Mouse (Mus musculus) kidney, adult 18-20 months (tissue): ENCODE results near the gene Usp22.
"Not testable (repeated sequence)": the region's sequence is repeated elsewhere in the genome, so short reads cannot be mapped to it uniquely, and the experiment has no call there.

Experiments
- DNase-seq: peaks from one replicate; pipeline ENCODE4 v3.0.0; 2021

Gene Usp22

DNA sequence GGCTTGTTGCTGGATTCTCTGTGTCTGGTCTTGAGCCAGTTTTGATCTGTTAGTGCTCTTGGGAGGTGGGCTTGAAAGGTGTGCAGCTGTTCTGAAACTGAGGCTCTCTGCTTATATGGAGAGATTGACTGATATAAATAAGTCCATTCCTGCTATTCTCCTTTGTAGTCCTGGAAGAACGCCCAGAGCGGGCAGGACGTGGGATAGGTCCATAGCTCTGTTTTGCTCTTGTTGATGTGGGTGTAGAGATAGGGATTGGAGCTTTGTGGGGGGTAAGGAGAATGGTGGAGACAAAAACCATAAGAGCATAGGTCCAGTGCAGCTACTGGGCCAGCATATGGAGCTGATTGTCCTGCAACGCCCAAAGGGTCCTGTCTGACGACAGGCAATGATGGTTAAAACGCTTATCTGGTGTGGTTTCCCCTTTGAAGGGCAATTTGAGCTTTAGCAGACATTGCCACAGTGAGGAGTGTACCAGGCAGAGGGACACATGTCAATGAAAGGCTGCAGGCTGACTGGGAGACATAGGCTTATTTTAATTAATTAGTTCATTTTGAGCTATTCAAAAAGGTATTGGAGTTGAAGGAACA is 31.8 kb downstream of the Usp22 start:
- no peak for DNase-seq

GRCm38 (mm10) chr11:61142262-61142661 is 32.6 kb downstream of the Usp22 start:
- DNase-seq = no peak

DNA sequence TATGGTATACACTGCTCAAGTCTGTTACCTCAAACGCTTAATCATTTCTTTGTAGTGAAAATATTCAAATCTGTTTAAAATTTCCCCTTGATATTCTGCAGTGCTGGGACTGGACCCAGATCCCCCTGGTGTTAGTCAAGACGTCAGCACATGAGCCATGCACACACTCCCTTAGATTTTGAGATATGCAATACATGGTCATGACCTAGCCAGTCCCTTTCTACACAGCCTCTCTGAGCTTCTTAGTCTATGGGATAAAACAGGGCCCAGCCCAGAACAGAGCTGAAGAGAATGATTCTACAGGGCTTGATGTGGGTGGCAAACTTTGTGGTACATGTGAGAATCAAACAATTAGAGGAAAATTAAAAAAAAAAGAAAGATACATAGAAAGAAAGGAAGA is 33.2 kb downstream of the Usp22 start:
- no peak for DNase-seq

- no peak for DNase-seq
These were observed 41.9 kb downstream of the Usp22 start for GRCm38 (mm10) chr11:61132943-61133342.

DNA sequence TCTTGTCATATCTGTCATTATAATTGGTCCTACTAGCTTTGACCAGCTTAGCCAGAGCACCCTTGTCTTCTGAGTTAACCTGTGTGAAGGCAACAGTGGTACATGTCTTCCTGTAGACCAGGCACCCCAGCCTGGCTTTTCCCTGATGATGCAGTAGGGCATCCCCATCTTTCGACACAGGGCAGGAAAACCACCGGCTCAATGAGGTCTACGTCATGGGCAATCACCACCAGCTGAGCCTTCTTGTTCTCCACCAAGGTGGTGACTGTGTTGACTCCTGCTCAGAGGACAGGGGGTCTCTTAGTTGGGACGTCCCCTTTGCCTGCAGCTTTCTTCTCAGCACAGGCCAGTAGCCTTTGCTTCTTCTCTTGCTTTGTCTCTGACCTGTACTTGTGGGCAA is 44.2 kb downstream of the Usp22 start:
- DNase-seq = not testable (repeated sequence)

DNA sequence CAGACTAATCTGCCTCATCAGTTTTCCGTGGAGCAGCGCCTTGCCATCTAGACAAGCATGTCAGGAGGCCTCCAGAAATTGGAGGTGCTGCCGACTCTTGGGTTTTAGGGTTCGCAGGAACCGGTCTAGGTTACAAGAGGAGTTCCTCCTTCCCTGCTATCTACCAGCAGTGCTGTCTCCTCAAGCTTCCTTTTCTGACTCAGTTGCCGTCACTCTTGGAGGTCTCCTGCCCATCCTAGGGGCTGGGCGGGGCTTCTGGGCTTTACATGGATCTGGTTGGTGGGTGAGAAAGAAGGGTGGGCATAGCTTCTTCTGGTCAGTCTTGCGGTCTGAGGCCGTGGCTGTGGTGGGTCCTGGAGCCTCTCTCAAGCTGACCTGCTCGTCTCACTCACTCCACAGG is 45.5 kb downstream of the Usp22 start:
- DNase-seq = no peak

- no peak for DNase-seq
These were observed 47.3 kb downstream of the Usp22 start for GRCm38 (mm10) chr11:61127421-61128055.

DNA sequence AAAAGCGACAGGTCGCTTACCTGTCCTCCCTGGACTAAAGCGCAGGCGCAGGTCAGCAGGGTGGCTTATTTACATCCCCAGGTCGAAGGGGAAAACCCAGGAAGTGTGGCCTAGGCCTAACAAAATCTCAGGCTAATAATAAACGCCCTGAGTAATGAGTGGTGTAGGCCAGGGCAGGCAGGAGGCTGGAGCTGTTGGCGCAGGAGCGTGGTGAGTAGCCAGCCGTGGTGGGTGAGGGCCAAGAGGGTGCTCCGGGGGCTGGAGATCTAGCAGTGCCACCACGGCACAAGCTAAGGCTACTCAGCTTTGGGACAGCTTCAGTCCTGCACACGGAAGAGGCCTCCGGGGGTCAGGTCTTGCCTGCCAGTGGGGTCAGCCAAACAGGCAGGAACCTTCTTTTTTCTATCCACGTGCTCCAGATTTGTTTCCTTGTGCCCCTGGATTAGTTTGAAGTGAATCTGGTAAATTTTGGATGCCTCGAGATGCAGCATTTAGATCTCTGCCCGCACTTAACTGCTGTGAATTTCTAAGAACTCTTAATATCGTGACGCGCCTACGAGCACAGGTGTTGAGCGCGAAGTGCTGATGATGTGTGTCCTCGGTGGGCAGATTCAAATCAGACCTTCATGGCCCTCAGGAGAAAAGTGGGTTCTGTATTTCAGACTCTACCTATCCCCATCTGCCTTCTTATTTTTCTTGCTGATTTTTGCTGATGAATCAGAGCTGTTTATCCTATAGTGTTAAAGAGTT is 48.1 kb downstream of the Usp22 start, which contains the start of gene Tnfrsf13b:
Gene Tnfrsf13b, plus strand, starts transcription at position 150 of the 750 bp plus-strand sequence.
- DNase-seq = no peak

DNA sequence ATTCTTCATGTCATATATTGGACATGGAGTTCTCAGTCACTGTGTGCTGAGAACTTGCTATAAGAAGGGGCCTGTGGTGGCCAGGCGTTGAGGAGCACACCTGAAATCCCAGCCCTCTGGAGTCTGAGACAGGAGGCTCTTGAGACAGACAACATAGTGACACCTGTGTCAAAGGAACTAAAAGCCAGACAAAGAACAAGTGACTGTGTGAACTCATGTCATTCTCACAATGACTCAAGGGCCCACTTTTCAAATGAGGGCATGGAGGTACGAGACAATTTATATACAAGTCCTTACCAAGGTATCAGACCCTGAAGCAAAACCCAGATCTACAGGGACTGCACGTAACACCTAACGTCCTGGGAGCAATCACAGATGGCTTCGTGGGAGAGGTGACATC is 48.9 kb downstream of the Usp22 start:
- no peak for DNase-seq

DNA sequence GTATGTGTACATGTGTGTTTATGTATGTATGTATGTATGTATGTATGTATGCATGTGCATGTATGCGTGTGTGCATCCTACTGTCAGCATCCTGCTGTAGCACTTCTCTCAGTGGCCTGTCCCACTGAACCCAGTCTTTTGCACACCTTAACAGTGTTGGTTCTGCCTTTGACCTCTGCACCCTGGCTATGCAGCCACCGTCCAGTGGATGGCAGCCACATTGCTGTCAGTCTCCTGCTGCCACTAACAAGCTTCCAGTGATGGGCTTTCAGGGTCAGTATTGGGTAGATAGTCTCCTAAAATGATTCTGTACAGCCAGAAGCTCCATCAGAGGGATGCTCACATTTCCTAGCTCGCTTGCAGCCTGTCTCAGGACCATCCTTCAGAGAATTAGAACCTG is 51.0 kb downstream of the Usp22 start:
- DNase-seq = no peak

GRCm38 (mm10) chr11:61122769-61123288 is 52.0 kb downstream of the Usp22 start:
- no peak for DNase-seq

DNA sequence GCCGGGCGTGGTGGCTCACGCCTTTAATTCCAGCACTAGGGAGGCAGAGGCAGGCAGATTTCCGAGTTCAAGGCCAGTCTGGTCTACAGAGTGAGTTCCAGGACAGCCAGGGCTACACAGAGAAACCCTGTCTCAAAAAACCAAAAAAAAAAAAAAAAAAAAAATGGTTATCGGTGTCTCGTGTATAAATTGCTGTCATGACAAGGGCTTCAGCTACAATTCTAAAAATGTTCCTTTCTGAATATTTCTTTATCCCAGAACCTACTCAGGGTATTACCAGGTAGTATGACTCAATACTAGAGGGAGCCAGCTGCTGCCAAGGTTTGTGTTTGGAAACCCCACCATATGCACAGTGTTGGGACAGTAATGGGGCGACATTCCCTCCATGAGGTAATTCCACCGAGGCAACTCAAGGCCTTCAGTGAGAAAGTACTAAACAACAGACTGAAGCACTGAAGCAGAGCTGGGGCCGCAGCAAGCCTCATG is 52.5 kb downstream of the Usp22 start:
- DNase-seq = no peak

DNA sequence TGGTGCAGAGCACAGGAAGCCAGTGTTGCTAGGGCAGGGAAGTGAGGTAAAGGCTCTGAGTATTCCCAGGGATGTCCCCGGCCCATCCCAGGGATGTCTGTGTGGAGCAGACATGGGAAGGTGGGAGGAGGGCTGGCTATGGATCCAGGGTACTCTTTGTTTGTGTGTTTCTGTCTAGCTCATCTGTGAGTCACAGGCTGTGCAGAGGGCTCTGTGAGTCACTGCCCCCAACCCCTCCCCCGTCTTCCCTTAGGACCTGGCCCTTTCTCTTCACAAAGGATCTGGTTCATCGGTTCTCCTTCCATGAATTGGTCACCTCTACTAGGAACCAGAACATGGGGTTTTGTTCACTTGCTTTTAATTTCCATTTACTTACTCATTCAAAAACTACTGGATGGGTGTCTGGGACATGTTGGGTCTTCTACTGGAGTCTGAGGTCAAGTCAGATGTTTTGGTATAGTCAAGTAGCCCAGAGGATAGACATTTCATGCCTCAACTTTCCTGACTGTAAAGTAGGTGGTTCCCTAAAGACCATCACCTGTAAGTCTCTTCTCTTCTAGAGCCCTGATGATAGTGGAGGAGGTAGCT is 54.8 kb downstream of the Usp22 start:
- no peak for DNase-seq

DNA sequence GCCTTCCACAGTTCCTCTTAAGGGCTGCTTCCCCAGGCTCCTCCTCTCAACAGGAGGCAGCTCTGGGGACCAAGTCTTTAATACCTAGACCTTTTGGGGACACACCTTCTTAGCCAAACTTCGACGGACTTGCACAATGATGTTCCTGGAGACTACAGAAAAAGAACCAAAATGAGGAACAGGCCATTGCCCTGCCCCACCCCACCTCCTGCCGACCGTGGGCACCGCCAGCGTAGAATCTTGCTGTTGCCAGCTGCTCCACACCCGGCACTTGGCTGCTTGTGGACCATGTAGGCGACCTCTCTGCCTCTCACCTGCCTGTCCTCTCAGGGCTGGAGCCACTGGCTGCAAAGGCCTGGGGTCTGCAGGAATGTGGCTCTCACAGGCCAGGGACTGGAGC is 58.6 kb downstream of the Usp22 start:
- no peak for DNase-seq

DNA sequence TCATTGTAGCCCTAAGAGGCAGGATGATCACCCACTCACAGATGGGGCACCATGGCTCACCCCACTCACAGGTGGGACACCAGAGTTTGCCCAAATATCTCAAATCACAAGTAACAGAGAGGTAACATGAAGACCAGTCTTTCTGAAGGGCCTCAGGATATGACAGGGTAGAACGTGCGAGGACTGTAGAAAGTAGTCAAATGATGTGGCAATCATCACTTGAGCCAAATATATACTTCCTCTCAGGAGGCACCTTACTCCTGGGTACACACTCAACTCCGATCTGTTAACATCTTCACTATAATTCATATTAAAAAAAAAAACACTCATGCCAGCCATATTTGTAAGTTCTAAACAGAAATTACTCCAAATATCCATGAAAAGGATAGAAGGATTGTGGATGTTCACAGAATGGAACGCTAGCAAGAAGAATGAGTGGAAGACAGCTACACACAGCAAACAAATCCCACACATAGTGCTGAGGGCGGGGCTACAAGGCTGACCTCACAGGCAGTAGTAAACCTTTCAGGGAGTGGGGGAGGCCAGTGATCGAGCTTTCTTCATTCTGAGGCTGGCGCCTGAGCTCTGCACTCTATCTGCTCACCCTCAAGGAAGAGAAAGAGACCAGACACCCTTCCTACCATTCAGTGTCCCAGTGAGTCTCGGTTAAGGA is 62.4 kb downstream of the Usp22 start:
- no peak for DNase-seq

GRCm38 (mm10) chr11:61111472-61111871 is 63.4 kb downstream of the Usp22 start:
- DNase-seq = no peak

DNA sequence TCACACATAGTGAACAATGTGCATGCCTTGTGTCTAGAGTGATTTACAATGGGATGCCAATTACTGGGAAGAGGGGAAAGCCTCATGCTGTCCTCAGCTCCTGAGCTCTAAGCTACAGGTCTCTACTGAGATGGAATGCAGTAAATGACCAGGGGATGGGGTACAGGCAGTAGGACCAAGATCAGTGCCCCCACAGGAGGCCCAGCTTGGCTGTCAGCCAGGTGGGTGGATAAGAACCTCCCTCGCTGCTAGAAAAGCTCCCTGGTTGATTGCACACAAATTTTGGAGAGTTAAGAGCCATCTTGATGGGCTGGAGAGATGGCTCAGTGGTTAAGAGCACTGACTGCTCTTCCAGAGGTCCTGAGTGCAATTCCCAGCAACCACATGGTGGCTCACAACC is 63.9 kb downstream of the Usp22 start:
- no peak for DNase-seq

DNA sequence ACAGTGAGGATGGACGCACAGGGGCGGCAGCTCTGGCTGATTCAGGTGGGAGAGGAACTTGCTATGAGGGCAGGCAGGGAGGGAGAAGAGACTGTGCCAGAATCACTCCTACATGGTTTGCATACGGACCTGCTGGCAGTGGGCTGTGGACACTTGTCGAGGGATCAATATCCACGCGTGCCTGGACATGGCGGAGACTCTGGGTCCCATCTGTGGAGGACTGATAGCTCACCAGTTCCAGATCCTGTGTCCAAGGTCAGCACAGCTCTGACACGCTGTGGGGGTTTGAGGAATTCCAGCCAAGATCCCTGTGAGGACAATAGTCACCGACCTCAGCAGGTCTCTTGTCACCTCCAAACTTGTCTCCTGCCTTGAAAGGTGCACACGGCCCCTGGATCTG is 64.7 kb downstream of the Usp22 start:
- DNase-seq = no peak

DNA sequence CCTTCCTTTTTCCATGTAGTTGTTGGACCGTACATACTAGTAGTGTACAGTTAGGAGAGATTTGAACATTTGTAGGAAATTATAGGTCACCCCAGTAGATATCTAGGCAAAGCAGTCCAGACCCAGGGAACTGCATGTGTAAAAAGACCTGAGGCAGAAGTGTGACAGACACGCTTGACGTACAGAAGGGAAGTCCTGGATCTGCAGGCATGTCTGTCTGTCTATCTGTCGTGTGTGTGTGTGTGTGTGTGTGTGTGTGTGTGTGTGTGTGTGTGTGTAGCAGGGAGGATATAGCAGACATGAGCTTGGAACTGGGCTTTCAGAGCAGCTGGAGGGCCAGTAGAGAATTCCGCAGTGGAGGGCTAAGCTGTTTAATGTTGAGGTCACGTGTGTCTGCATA is 65.1 kb downstream of the Usp22 start:
- DNase-seq = no peak

DNA sequence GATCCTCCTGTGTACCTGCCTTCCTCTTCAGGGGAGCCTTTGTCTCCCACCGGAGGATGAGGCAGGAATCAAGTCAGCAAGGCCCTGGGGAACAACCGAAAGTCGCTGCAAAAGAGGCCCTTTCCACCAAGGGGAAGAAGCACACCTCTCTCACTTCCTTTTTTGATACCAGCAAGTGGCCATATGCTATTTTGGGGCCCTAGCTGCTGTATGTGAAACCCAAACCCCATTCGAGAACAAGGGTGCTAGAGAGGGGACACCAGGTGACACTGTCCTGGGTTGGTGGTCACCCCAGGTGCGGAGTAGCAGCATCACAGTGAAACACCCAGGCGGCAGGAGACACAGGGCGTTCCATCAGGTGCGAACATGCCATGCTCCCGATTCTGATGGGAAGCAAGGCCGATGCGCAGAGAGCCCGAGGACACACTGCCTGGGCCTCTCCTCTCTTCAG is 65.9 kb downstream of the Usp22 start:
- no peak for DNase-seq

DNA sequence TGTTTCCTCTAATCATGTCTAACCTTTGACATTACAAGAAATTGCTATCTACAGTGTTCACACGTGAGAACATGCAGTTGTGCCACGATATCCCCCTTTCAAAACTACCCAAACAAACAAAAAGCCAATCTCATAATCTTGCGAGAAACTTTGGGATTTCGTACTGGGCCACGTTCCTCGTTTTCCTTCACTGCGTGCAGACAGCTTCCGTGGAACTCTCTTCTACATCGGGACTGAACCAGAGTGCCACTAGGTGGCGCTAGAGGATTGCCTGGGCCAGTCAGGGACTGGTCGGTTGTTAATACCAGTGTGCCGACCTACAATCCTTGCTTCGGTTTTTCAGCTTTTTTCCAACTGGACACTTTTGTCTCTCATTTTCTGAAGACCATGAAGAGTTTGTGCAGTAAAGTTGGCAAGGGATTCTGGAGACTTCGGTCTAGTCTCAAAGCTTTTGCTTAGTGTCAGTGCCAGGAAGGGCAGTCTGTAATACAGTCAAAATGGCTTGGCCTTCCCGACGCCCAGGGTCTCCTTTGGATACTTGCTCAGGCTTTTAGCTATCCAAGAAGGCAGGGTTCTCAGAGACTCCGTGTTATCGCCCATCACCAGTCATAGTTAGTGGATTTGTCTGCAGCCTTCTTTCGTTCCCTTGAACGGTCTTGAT is 70.5 kb downstream of the Usp22 start:
- peak; percentile 85 for DNase-seq
